Mouse (Mus musculus): ENCODE measurements at regions not wholly inside any gene's neighbourhood (a gene's known extent, or its start where the extent isn't known, plus 50 kb on each side); places are given as distances from the start of the nearest gene placed in this dataset.

DNA sequence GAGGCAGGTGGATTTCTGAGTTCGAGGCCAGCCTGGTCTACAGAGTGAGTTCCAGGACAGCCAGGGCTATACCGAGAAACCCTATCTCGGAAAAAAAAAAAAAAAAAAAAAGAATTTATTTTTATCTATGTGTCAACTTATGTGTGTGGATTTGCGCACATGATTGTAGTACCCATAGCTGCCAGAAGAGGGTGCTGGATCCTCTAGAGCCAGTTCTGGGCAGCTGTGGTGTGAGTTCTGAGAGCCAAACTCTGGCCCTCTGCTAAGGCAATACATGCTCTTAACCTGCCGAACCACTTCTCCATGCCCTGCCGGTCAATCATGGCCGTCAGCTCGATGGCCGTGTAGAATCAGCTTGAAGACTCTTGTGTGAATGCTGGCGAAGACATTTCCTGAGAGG is 138.0 kb upstream of the Mrps10 start:
- intact Hi-C loops (cut with DNase I), result no loop called here
- DNase-seq, result no peak

DNA sequence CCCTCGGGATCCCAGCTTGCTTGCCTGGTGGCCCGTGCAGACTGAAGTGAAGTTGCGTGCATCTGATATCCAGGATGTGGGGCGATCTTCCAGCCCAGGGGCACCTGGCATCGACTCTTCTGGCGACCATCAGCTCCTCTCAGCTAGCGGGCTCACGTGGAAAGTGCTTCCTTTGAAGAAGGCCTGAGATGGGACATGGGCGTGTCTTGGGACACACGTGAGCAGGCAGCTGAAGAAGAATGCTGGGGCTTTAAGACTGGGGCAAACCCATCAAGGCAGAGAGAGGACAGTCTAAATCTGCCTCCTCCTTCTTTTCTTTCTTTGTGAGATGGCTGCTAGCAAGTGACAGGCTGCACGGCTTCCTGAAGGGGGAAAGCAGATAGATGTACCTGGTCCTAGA is 142.3 kb upstream of the Mrps10 start:
- DNase-seq, result no peak
- intact Hi-C loops (cut with DNase I), result no loop called here

- peak; percentile 8 for DNase-seq
- intact Hi-C loops (cut with DNase I), result no loop called here
Measured at GRCm38 (mm10) chr17:47225306-47226269, 143.1 kb upstream of the Mrps10 start.

DNA sequence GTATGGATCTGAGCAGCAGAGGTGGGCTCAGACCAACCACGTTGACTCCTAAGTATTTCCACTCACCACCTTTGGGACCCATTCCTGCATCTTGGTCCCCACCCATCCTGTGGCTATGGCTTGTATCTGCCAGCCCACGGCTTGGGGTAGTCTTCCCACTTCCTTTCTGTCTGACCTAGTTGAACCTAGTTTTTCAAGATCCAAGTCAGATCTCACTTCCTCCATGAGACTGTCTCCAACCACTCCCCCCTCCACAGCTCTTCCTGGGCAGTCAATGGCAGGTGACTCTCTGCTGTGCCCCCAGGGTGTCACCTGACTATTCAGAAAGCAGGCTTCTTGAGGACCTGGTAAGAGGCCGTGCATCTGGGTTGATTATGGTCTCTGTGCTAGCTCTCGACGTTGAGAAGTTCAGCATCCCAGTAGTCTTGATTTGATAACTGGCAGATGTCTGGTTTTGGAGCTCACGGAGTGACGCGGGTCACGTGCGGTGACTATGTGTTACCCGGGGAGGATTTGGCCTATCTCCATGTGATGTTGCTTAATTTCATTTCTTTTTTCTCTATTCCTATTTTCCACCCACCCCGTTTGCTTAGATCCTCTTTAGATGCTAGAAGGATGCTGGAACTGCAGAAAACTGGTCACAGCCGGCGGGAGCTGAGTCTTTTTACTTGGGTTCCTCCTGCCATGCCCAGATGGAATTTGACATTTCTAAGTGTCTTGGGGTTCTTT is 147.5 kb upstream of the Mrps10 start:
- intact Hi-C loops (cut with DNase I), result no loop called here
- no peak for DNase-seq

DNA sequence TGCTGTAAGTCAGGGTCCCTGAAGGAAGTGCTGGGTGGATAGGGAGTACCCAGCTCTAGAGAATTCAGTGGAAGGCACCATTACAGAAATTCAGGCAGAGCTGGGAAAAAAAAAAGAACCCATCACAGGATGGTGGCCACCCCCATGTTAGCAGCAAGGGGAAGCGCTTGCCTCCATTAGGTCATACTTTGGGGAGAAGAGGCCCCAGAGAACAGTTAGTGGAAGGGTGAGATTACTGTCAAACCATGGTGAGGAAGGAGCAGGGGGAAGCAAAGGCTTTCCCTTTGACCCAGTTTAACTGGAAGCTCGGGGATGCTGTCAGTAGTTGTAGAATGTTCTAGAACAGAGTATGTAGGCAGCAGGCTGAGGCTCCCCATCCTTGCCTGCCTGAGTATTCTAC is 148.8 kb upstream of the Mrps10 start:
- DNase-seq, result no peak
- intact Hi-C loops (cut with DNase I), result no loop called here

DNA sequence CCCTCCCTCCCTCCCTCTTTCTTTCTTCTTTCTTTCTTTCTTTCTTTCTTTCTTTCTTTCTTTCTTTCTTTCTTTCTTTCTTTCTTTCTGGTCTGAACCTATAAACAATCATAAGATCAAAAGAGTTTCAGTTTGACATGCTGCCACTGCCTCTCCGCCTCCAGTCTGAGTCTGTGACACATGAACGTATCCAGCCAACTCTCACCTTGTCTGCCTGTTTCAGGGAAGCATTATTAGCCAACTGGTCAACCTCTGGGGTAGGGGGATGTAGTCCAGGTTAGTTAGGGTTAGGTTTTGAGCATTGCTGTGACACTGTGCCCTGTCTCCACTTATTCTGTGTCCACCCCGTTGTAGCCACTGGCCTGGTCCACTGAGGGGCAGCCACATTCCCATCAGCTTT is 152.2 kb upstream of the Mrps10 start:
- no peak for DNase-seq
- intact Hi-C loops (cut with DNase I), result no loop called here

GRCm38 (mm10) chr17:47215841-47216240 is 152.8 kb upstream of the Mrps10 start:
- DNase-seq, result no peak
- intact Hi-C loops (cut with DNase I), result no loop called here

GRCm38 (mm10) chr17:47214111-47214510 is 154.6 kb upstream of the Mrps10 start:
- intact Hi-C loops (cut with DNase I), result no loop called here
- no peak for DNase-seq

GRCm38 (mm10) chr17:47210441-47211196 is 158.1 kb upstream of the Mrps10 start:
- no peak for DNase-seq
- intact Hi-C loops (cut with DNase I), result no loop called here

DNA sequence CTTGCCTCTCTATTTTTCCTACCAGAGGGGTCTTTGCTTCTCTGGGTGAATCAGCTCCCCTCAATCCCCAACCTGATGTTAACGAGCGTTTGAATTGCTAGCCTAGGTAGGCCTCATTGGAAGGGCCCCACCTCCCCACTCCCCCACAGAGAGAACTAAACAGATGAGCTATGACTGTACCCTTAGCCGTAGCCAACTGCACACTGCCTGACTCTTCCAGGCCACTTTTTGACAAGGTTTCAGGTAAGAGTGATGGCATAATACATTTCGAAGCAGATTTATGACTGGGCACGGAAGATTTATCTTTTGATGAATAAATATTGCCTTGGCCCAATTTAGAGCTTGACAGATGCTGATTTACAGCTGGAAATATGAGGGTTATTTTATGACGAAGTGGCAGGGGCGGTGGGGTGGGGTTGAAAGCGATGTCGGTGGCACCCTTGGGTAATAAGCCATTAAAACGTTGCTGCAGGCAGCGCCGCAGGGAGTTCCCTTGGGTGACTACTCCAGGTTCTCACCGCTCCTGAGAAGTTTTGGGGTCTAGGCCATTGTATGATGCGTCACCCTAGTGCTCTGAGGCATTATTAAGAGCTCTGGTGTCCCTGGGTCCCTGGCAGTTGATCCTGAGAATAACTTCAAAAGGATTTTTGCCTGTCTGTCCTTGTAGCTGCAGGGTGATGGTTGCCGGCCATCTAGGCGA is 159.7 kb upstream of the Mrps10 start:
- intact Hi-C loops (cut with DNase I), result no loop called here
- DNase-seq, result no peak

- DNase-seq, result no peak
- intact Hi-C loops (cut with DNase I), result no loop called here
Measured at GRCm38 (mm10) chr17:47207471-47207870, 161.2 kb upstream of the Mrps10 start.

DNA sequence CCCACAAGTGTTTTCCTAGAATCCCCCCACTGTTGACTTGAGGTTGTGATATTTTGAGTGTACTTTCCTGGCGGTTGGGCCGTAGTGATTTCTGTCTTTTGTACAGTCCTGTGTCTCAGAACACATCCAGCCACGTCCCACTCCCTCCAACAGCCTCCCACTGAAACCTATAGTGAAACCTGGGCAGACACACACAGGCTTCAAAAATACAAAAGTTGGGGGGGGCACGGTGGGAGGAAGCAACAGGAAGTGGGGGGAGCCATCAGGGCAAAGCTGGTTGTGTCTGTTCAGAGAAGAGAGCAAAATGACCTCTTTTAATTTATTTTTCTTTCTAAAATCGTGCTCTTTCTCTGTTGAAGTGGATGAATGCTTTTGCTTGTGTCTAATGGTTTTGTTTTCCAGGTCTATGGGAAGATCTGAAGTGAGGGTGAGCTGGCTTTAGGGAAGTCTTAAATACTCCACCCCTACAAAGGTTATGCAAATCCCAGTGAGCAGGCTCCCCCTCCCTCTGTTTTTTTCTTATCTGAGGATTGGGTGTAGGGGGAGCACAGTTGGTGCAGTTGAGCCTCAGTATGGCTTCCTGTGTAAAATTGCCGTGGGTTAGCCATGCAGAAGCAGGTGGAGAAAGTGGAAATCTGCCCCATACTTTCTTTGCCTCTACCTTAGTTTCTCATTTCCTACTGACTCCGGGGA is 164.1 kb upstream of the Mrps10 start:
- no peak for DNase-seq
- intact Hi-C loops (cut with DNase I), result no loop called here

DNA sequence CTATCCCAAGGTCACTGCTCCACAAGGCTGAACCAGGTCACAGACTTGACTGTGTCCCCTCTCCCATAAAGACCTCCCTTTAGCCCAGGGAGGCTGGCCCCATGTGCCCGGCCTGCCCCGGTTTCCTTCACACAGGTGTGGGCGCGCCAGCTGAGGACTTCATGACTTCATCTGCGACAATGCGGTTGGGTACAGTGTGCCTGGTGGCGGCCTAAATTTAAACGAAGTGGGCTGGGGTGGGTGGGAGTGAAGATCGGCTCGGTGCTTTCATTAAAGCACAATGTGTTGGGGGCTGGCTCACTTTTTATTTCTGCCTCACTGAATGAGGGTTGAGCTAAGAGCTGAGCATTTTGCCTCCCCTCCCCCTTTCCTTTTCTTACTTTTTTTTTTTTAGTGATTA is 169.5 kb upstream of the Mrps10 start:
- intact Hi-C loops (cut with DNase I), result no loop called here
- no peak for DNase-seq

DNA sequence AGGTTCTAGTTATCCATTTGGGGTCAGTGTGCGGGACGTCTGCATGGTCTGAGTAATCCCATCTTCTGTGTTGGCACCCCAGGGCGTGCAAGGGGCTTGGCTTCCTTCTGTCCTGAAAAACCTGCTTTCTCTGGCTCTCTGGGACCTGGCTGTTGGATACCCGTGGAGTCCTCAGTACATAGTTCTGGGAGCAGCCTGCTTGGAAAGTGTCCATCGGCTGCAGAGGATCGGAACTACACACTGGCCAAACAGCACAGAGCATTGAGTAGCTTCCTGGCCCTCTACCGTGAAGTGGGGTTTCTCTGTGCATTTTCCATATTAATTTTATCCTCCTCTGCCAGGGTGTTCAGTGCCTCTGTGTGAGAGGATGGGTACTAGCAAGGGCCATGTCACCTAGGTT is 170.7 kb upstream of the Mrps10 start:
- intact Hi-C loops (cut with DNase I), result no loop called here
- peak; percentile 4 for DNase-seq

DNA sequence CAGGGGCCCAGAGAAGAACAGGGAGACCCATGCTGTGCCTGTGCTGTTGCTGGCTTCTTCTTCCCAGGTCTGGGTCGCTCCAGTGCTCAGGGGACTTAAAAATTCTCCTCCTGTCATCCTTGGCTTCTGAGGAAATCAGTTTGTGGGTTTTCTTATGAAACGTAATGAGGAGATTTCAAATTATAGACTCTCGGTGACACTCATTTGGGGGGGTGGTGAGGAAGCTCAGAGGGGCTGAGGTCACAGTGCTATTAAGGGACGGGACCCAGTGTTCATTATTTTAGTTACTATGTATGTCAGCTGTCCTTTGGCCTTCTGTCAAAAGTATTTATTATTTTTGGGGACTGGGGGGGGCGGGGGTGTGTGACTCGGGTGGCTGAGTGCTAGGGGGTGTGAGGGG is 171.7 kb upstream of the Mrps10 start:
- no peak for DNase-seq
- intact Hi-C loops (cut with DNase I), result no loop called here

DNA sequence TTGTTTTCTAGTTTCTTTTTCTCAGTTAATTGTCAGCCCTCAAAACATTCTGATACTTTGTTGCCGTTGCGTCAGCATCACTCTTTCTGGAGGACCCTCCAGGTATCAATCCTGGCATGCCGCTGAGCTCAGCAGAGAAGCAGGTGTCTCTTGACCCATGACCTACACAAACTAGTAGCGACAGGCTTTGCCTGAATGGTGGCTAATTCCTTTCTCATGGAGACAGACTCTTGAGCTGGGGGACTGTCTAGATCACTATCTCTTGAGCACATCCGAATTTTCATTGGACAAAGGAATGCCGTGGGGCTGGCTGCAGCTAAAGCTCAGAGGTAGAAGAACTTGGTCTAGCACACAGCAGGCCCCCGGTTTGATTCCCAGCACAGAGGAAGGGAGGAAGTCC is 172.7 kb upstream of the Mrps10 start:
- intact Hi-C loops (cut with DNase I), result no loop called here
- DNase-seq, result no peak

- intact Hi-C loops (cut with DNase I), result no loop called here
- DNase-seq, result no peak
Measured at GRCm38 (mm10) chr17:47194463-47195012, 174.1 kb upstream of the Mrps10 start.

DNA sequence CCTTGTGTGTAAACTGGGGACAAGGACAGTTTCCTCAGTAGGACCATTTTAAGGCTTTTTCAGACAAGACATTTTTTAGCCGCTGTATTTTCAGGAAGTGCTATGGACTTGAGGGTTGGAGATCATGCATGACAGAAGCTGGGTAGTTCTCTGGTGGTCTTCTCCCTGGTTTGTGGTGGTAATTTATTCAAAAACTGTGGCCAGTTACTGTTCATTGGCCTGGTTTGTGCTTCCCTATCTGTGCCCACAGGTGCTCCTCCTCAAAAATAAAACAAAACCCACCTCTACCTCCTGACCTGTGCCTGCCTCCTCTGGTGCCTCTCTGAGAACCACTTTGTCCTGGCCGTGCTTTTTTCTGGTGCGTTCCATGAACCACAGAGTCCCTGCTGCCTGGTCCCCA is 177.3 kb upstream of the Mrps10 start:
- intact Hi-C loops (cut with DNase I), result no loop called here

DNA sequence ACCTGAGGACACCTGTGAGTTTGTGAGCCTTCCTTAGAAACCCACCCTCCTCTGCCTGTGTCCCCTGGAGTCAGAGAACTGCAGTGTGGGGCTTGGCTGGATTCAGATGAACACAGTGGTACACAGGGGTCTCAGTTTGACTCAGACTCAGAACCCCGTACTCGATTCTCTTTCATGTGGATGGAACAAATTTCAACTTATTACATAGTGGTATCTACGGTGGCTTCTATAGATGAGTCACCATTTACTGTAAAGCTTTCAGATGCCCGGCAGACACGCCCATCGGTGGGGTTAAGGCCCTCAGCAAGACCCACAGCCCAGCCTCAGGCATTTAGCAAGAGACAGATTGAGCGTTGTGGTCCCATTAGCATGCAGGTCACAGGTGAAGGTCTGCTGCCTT is 178.9 kb upstream of the Mrps10 start:
- intact Hi-C loops (cut with DNase I), result no loop called here
- no peak for DNase-seq

More for the DNA sequence above, 177.3 kb upstream of the Mrps10 start:
- no peak for DNase-seq

DNA sequence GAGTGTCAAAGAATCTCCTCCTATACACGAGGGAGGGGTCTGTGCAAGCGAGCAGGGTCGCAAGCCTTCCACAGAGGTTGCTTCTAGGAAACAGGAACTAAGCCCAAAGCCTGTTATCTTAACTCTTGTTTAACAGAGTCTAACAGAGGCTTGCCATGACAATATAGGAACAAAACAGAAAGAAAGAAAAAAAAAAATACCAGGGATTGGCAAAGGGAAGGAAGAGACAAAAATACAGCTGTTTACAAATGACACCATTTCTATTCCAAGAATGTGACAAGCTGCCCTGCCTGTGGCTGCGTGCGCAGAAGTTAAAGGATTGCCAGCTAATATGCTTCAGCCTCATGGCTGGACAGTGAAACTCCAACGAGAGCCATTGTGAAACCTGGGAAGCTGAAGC is 173.8 kb upstream of the Ubr2 start:
- DNase-seq, result no peak
- intact Hi-C loops (cut with DNase I), result no loop called here

All from left cerebral cortex, postnatal 4 days (tissue).